Mouse (Mus musculus) spleen, adult 2 months (tissue): Measurements from ENCODE around the gene Kcnc3. TPM values are rescaled to one million over a fixed set of nuclear protein-coding genes. Genes with fewer than 3 reads are reported as not detected.

Experiments used
- DNase-seq, 2 experiments: peaks; one replicate each; pipeline versions ENCODE4 v3.0.0 to v3.0.0-alpha.2; 2012 to 2021; ENCODE audit warnings: low spot score in 2 of 2, low read depth in 1 of 2
- H3K27ac ChIP-seq: fragments of 200-500 bp; 2 replicates; pipeline ENCODE4 v1.5.1; 2012; ENCODE audit warnings: low read length, inconsistent platforms; ENCODE audit not compliant: insufficient read depth
- H3K27me3 ChIP-seq: fragments of 200-500 bp; 2 replicates; pipeline ENCODE4 v1.6.1; 2012; ENCODE audit warnings: mild to moderate bottlenecking, moderate library complexity, low read length, inconsistent platforms; ENCODE audit not compliant: control insufficient read depth, insufficient read depth
- H3K36me3 ChIP-seq: fragments of 200-500 bp; 2 replicates; pipeline ENCODE4 v1.6.1; 2012; ENCODE audit warnings: mild to moderate bottlenecking, low read length, inconsistent platforms; ENCODE audit not compliant: control insufficient read depth, insufficient read depth
- H3K4me1 ChIP-seq: fragments of 200-500 bp; 2 replicates; pipeline ENCODE4 v1.6.1; 2011; ENCODE audit warnings: inconsistent platforms; ENCODE audit not compliant: control insufficient read depth, insufficient read depth, insufficient read length
- H3K4me3 ChIP-seq: fragments of 200-500 bp; 2 replicates; pipeline ENCODE4 v1.5.1; 2011; ENCODE audit warnings: mild to moderate bottlenecking, inconsistent platforms; ENCODE audit not compliant: insufficient read depth, insufficient read length; ENCODE audit errors: extremely low read depth
- CTCF ChIP-seq: fragments of 200-500 bp; IDR thresholded peaks from 2 replicates; pipeline ENCODE4 v1.5.1; 2011; ENCODE audit warnings: mild to moderate bottlenecking, inconsistent platforms; ENCODE audit not compliant: insufficient read depth, insufficient read length, insufficient replicate concordance; ENCODE audit errors: extremely low read depth
- POLR2A ChIP-seq: fragments of 200-500 bp; IDR thresholded peaks from 2 replicates; pipeline ENCODE4 v1.6.1; 2011; ENCODE audit warnings: low read depth, low read length, inconsistent platforms
- WGBS: fragments of 180-500 bp; shearing (Covaris S2); methylation state at CpG from one replicate; pipeline ENCODE4 v1.1.7; 2018; 5-methylcytosine and 5-hydroxymethylcytosine counted together
- polyA plus RNA-seq: library from polyadenylated mRNA; depleted of rRNA; stranded (reverse); fragments of >200 nt; gene quantifications from 2 replicates; pipeline ENCODE4 v1.2.3, GENCODE M21; 2012

The Kcnc3 gene
- polyA plus RNA-seq, 1 experiment: 3.5 TPM

- Histone ChIP-seq H3K36me3 (no peaks in the 10 kb centered on the region), H3K4me1 (0 out of 2 replicates have a peak, but pooled peaks cover 2% of the 10 kb centered on the region), H3K27me3 (peaks cover 30% of the 10 kb centered on the region), H3K4me3 (no peak overlapping the region), H3K27ac (no peak overlapping the region)
- no peak for DNase-seq
- TF ChIP-seq POLR2A: no peak
- no peak for TF ChIP-seq CTCF
- WGBS: 11% methylated on average over 29 of the region's 29 CpGs
These were observed 15.9 kb downstream of the Kcnc3 start for GRCm38 (mm10) chr7:44606171-44606901.

DNA sequence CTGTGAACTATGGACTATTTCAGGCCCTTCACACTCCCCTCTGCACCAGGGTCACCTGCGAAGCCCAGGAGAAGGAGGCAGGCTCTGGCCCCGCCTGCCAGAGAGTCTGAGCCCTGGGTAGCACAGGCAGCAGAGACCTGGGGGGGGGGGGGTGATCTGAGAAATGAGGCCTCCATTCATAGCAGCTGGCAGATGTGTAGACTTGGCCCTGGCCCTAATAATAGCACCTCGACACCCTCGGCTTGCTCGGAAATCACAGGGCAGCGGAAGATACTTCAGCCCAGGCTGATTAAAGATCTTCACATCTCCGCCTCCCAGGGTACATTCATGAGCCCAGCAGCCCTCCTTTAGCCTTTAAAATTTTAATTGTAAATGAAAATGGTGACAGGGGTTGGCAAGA lies 21.7 kb downstream of the Kcnc3 start:
- H3K36me3 ChIP-seq: no peaks in the 10 kb centered on the region
- H3K4me3 ChIP-seq: no peak overlapping the region
- H3K27ac ChIP-seq: no peak overlapping the region
- no peak for TF ChIP-seq CTCF
- no peak for TF ChIP-seq POLR2A
- H3K4me1 ChIP-seq: no peaks in the 10 kb centered on the region
- DNase-seq: no peak
- peaks cover 3% of the 10 kb centered on the region for H3K27me3 ChIP-seq
- WGBS: 67% methylated on average over 7 of the region's 7 CpGs

GRCm38 (mm10) chr7:44614041-44614688 lies 23.7 kb downstream of the Kcnc3 start:
- H3K27ac ChIP-seq: no peak overlapping the region
- no peaks in the 10 kb centered on the region for H3K36me3 ChIP-seq
- no peaks in the 10 kb centered on the region for H3K4me1 ChIP-seq
- DNase-seq: no peak
- TF ChIP-seq CTCF: no peak
- TF ChIP-seq POLR2A: no peak
- 13% methylated on average over 20 of the region's 20 CpGs for WGBS
- H3K27me3 ChIP-seq: peaks cover 3% of the 10 kb centered on the region
- no peak overlapping the region for H3K4me3 ChIP-seq

GRCm38 (mm10) chr7:44615309-44615708 lies 24.8 kb downstream of the Kcnc3 start:
- H3K27ac ChIP-seq: no peak overlapping the region
- no peaks in the 10 kb centered on the region for H3K4me1 ChIP-seq
- no peak for TF ChIP-seq CTCF
- TF ChIP-seq POLR2A: no peak
- DNase-seq: no peak
- H3K27me3 ChIP-seq: peaks cover 3% of the 10 kb centered on the region
- no peak overlapping the region for H3K4me3 ChIP-seq
- H3K36me3 ChIP-seq: no peaks in the 10 kb centered on the region
- 12% methylated on average over 10 of the region's 10 CpGs for WGBS

DNA sequence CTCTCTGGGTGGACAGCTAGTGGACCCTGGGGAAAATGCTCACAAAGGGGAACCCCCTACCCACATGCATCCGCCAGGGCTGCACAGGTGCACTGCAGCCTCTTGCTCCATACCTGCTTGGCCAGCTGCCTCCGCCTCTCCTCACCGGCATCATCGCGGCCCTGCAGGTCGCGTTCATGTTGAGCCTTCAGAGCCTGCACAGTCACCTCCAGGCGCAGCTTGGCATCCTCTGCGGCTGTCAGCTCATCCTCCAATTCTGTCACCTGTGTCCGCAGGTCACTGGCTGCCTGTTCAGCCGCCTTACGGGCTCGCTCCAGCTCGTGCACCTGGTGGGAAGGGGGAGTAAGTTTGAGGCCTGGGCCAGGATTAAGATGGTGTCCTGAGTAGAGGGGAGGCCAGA lies 25.5 kb downstream of the Kcnc3 start:
- Histone ChIP-seq H3K4me3 (no peak overlapping the region), H3K36me3 (no peaks in the 10 kb centered on the region), H3K4me1 (no peaks in the 10 kb centered on the region), H3K27me3 (peaks cover 3% of the 10 kb centered on the region), H3K27ac (no peak overlapping the region)
- WGBS: 85% methylated on average over 14 of the region's 14 CpGs
- TF ChIP-seq POLR2A (no peak), CTCF (no peak)
- no peak for DNase-seq

- no peaks in the 10 kb centered on the region for H3K36me3 ChIP-seq
- H3K27ac ChIP-seq: no peak overlapping the region
- WGBS: 78% methylated on average over 3 of the region's 3 CpGs
- H3K4me1 ChIP-seq: no peaks in the 10 kb centered on the region
- peaks cover 3% of the 10 kb centered on the region for H3K27me3 ChIP-seq
- TF ChIP-seq CTCF: no peak
- no peak for TF ChIP-seq POLR2A
- no peak for DNase-seq
- no peak overlapping the region for H3K4me3 ChIP-seq
These were observed 26.6 kb downstream of the Kcnc3 start for GRCm38 (mm10) chr7:44617059-44617458.
